Mouse (Mus musculus): Measurements from ENCODE around the gene Tk1.
"Not testable (repeated sequence)": the region's sequence is repeated elsewhere in the genome, so short reads cannot be mapped to it uniquely, and the experiment has no call there.

Tk1 gene

DNA sequence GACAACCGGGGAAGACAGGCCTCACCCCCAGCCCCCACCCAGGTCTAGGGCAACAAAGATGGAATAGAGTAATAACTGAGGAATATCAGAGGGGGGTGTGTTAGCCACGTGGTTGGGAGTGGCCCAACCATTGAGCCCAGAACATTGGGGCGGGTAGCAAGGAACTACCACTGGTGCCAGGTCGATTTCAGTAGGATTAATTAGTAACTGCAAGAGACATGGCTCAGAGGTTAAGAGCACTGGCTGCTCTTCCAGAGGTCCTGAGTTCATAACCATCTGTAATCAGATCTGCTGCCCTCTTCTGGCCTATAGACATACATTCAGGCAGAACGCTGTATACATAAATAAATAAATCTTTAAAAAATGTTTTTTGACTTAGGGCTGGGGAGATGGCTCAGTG lies 20.7 kb upstream of the Tk1 start:
- DNase-seq, result peak; percentile 44

DNA sequence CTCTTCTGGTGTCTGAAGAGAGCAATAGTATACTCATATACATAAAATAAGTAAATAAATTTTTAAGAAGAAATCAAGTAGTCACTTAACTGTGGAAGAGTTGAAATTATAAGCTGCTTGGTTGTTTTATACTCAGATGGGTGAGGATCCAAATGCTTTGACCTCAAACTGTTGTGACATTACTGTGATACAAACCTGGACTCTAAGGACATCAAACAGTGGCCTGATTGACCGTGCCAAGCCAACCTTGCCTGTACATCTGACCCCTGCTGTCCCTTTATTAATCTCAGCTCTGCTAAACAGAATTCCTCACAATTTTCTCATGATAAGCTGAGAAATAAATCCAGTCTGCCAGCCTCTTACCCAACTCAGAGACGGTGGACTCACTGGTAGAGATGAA lies 19.8 kb upstream of the Tk1 start:
- DNase-seq, result no peak

DNA sequence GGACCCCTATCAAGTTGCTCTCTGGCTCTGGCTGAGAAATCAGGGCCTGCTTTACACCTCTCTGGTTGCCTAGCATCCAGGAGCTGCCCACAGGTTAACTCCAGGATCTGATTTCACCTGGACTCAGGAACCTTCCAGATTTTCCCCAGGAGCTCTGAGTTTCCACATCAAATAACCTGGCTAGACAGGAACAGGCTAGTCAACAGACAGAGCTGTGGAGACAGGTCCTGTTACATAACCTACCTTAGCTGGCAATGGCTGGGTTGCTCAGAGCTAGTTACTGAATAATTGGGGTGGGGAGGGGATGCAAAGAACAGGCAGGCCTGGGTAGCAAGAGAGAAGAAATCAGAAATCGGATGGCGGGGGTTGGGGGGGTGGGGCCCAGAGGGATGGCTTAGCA lies 19.1 kb upstream of the Tk1 start:
- DNase-seq, result no peak

DNA sequence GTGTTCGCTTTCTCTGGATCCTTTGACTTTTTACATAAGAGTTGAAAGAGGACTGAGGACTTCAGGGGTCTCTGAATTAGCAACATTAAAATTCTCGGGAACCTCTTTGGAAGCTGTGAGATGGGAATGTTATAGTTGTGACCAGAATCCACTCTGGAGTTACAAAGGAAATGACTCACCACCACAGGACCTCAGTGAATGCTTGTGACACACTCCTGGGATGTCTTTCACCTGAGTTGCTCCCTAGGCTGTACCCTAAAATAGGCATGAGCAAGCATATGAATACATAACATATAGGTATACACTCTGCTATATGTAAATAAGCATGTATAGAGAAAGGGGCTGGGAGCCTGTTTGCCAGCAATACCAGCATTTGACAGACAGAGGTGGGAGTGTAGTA lies 17.5 kb upstream of the Tk1 start:
- no peak for DNase-seq

DNA sequence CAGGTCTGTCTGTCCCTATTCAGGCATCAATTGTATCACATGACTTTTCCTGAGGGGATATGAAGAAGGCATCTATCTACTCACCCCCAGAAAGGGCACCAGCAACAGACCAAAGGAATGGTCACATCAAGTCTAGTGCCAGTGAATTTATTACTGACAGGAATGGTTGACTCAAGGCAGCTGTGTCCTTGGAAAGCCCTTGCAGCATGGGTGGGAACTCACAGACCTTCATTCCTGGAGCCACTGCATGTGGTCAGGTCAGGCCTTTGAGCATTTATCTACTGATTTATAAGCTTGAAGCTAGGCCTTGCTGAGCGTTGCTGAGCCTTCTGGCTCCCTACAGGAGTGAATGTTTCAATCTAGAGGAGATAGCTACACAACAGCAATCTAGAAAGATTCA lies 15.0 kb upstream of the Tk1 start:
- no peak for DNase-seq

DNA sequence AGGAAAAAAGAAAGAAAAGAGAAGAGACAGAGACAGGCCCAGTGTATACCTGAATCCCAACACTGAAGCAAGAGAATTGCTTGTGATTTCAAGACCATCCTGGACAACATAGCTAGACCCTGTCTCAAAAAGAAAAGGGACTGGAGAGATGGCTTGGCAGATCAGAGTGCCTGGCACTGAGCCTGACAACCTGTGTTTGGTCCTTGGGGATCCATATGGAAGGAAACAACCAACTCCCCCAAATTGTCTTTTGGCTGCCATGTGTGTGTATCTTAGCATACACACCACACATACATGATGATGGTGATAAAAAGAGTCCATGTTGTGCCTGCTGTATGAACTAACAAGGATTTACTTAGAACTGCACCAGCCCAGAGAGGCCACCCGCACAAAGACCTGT lies 13.1 kb upstream of the Tk1 start:
- no peak for DNase-seq

DNA sequence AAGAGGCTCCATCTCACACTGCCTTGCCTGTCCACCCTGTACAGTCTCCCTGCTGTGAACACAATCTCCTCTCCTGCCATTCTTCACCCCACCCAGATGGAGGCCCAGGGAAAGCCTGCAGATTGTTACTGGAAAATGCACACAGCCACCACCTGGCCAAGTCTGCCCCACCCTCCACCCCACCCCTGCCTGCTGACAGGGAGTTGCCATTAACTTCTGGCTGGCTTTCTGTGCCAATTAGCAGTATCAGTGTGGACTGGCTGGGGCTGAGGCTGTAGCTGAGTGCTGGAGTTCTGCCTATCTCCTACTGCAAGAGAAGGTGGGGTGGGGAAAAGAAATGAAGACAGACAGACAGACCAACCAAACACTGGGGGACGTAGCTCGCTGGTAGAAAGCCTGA lies 12.7 kb upstream of the Tk1 start:
- no peak for DNase-seq

DNA sequence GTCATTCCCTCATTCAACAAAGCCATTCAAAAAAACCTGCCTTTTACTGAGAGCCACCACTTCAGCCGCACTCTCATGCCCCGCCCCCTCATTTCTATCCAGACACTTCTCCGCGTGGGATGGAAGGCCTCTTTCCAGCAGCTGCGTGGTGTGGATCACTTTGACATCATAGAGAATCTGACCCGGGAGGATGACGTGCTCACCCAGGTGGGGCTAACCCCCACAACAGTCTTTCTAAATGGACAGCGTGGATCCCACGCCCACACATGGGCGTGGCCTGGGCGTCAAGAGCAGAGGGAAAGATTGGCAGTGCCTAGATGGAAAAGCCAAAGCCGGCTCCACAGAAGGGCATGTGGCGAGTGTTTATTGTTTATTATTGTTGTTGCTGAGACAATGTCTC lies 10.4 kb upstream of the Tk1 start:
- DNase-seq, result peak; percentile 37

DNA sequence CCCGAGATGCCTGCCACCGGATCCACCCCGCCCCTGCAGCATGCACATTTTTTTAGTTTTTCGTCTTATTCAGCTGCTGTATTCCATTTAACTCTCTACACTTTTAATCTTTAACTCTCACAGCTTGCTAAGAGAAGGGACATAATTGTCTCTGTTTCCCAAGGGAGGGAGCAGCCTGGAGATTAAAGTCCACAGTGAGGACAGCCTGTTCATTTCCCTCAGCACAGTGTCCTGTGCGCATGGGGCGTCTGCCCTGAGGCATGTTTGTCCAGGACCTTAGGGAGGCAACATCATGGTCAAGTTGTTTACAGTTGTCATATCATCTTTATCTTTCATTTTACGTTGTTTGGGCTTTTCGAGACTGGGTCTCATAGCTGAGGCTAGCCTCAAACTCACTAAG lies 8.2 kb upstream of the Tk1 start:
- no peak for DNase-seq

DNA sequence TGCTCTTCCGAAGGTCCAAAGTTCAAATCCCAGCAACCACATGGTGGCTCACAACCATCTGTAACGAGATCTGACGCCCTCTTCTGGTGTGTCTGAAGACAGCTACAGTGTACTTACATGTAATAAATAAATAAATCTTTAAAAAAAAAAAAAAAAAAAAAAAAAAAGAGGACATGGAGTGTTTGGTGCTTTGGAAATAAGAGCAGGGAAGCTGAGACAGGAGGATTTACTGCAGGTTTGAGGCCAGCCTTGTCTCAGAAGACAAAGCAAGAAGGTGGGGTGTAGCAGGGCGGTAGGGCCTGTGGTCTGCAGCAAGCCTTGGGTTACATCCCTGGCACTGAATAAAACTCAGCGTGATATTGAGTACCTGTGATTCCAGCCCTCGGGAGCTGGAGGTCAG lies 7.6 kb upstream of the Tk1 start:
- DNase-seq, result not testable (repeated sequence)

DNA sequence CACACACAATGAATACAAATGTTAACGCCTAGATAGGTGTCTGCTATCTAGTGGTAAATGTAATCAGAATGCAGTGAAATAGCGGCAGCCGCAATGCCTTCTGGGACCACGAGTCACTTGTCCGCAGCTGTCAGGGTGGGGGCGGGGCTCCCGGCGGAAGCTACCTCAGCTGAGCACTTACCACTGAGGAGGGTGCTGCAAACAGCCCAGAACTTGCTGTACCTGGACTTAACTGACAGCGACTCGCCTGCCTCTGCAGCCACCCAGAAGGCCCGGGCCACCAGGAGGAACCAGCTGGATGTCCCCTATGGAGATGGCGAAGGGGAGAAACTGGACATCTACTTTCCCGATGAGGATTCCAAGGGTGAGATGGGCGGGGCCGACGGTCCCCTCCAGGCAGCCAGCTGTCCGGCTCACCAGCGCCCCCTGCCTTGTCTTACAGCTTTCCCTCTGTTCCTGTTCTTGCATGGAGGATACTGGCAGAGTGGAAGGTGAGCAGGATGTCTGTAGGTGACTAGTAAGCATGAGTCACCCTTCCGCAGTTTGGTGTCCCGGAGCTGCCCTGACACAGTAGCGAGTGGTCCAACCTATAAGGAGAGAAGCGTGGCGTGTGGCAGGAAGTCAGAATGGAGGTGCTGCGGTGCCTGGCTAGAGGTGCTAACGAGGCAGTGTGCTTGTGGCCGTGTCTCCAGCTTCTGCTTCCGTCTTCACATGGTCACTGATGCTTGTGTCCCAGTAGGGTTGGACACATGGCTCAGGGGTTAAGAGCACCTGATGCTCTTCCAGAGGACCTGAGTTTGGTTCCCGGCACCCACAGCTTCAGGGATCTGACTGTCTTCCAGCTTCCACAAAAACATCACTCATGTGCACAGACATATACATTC lies 6.4 kb upstream of the Tk1 start:
- peak; percentile 86 for DNase-seq

DNA sequence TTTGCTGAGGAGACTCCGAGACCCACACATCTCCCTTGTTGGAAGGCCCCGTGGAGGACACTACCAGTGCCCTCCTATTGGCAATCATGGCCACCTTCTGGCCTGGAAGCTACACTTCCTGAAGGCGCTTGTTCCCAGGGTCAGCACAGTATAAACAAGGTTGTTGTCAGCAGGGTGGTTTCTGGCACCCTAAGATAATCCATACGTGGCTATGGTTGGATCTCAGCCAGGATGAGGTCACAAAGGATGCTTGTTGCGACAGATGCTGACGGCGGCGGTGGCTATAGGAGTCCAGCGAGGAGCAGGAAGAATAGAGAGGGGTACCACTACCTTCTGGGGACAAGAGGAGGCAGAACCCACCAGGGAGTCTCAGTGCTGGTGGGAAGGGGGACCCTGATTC lies 4.5 kb upstream of the Tk1 start:
- DNase-seq, result no peak

DNA sequence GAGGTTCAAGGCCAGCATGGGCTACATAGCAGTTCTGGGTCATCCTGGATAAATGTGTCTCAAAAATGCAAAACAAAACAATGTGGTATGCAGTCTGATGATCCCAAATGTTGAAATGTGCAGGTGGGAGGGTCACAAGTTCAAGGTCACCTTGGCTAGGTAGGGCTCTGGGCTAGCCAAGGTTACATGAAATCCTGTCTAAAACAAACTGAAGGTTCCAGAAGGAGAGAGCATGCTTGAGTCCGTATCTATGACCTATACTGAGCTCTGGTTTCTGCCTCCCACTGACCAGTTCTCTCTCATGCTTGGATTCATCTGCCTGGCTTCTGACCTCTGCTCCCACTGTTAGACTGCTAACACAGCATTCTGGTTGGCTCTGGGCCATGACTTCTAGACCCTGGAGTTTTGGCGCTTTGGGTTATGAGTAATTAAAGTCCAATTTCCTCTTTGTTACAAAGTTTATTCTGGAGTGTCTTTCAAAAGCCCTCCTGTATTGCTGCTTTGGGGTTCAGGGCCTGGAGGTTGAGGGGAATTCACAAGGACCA lies 3.9 kb upstream of the Tk1 start:
- DNase-seq, result no peak

DNA sequence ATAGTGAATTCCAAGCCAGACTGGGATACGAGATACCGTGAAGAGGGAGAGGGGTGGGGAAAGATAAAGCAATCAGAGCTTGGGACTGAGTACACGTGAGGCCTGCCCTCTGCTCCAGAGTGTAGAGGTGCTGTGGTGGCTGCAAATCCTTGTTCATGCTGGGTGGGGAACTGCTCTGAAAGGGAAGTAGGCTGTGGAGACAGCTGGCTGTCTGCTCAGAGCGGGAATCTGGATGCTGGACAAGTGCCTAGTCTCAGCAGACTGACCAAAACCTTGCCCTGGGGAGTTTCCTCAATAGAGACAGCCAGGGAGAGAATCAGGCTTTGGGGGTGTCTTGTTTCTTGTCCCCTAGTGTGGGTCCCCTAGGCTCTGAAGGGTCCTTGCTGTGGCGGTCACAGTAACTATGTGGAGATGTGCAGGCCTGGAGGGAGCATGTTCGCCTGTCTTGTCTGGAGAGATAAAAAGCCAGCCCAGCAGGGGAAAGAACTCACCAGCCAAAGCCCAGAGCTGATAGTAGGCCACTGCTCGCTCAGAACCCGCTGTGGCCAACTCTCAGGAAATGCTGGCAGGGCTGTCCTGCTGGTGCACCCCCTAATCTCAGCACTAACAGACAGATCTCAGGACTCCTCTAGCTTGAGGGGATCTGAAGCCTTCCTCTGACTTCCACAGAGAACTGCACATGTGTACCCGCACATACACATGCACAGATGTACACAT lies 3.2 kb upstream of the Tk1 start:
- DNase-seq, result no peak

DNA sequence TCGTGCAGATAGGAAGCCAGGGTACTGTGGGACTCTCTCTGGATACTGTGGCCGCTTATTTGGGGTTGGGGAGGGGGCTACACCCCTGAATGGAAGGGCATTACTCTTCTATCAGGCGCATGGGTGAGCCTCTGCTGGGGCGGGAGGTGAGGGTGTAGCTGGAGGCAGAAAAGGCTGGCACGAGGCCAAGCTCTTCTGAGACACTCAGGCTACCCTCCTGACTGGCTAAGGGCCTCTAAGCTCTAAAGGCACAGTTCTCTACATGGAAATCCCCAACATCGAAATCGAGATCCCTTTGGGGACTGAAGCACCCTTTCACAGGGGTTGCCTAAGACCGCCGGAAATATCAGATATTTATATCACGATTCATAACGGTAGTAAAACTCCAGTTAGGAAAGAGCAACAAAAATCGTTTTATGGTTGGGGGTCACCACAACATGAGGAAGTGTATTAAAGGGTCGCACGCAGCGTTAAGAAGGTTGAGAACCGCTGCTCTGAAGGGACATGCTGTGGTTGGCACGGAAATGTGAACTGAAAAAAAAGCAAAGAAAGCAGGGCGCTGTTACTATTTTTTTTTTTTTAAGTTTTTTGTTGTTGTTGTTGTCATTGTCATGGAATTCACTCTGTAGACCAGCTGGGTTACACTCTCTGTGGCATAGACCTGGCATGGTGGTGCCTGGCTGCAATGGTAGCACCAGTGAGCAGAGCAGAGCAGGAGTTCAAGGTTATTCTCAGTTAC lies 2.4 kb upstream of the Tk1 start:
- DNase-seq, result no peak

DNA sequence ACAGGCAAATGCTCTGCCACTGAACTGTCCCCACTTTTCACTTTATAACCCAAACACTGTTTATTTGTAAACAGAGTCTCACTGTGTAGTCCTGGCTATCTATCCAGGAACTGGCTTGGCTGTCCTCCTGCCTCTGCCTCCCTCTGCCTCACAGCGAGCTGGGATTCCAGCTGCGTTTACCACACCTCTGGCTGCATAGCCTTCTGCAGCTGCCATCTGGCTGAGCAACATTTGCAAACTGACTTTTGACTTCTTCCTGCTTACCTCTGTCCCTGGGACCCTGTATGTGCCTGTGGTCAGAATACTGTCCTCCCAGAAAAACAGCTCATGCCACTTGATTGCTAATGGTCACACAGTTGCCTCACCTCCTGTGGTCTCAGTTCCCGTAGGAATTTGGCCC lies 1.5 kb upstream of the Tk1 start:
- no peak for DNase-seq

DNA sequence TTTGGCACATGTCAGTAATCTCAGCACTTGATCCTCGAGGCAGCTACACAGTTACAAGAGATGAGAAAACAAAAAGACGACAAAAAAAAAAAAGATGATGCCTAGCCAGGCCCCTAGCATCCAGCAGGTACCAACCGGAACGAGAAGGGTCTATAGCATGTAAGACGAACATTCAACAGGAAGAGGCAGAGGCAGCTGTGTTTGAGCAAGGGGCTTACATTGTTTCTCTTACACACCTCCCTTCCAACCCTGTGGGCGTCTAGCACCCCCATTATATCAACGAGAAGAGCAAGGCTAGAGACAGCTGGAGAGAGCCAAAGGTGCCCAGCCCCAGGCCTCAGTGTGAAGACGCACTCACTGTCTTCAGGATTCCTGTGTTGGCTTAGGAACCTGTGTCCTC lies 1.0 kb upstream of the Tk1 start:
- no peak for DNase-seq

DNA sequence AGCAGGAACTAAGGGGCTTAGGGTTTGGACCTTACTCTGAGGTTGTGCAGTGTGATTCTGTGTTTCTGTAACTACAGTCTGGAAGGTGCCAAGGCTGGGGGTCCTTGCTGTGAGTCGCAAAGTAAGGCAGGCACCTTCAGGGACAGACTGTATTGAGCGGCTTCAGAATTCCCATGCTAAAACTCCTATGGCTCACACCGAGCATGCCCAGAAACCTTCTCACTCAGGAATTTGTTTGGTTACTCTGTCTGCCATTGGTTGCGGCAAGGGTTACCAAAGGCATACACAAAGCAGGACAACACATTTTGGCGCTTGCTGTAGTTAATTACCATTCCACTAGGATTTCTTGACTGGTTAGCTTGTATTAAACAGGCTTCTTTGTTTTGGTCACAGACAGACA lies 272 bp upstream of the Tk1 start:
- DNase-seq, result peak; percentile 58

DNA sequence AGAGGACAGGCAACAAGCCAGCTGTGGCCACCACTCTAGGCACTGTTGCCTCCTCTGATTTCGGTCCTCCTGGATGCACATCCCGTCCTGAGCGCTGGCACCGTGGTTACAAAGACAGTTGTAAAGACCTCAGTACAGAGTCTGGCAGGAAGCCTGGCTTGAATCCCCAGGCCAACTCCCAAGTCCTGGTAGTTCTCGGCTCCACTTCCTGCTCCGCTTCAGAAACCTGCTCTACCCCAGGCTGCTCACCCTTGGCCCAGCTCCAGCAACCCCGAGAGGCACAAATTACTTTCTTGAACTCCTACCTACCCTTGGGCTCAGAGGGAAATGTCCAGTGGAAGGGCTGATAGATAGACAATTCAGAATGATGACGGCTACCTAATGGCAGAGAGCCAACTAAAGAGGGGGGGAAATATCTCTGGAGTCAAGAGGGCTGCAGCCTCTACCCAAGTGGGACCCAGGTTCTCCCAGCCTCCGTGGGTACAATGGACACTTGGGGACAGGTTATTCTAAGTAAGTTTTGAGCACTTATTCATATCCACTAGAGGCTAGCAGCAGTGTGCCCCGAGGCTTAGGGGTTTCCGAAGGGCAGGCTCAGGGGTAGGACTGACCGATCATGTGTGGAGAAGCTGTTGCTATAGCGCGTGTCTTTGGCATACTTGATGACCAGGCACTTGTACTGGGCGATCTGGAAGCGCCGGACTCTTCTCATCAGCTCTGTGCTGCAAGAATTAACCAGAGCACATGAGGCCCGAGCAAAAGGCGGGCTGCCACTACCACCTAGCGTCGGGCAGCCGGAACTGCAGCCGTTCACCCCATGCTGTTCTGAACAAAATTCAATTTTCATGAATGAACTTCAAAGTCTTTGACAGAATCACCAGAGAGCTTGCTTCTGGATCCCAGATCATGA lies 1.6 kb downstream of the Tk1 start:
- DNase-seq, result peak; percentile 87

DNA sequence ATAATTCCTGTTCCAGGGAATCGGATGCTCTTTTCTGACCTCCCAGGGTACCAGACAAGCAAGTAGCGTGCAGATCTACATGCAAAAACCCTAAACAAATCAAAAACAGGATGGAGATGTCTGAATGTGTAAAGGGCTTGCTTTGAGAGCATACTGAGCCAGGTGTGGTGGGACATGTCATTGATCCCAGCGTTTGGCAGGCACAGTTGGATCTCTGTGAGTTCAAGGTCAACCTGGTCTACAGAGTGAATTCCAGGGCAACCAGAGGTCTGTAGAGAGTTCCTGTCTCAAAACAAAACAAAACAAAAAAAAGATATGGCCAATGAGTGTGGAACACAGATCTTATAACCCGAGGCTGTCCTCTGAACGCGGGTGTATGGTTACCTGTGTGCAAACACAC lies 2.5 kb downstream of the Tk1 start:
- no peak for DNase-seq

DNA sequence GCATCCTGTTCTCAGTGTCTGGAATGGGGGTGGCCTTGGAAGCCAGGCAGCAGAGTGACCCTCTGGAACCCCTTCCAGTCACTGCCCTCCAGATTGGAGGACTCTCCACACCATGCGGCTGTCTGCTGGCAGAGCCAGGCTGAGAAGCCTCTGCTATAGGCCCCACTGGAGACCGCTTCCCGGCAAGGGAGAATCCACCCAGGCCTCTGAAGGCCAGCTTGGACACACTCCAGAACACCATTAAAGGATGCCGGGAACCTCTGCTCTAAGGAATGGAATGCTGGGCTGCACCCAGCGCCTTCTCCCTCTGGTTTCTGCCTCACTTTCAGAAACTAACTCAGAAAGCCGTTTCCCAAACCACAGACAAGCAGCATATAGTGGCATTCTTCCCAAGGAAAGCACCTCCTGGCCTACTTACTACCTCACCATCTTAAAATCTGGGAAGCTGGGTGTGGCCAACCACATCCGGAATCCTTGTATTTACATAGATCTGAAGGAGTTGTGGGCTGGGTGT lies 3.1 kb downstream of the Tk1 start:
- no peak for DNase-seq

DNA sequence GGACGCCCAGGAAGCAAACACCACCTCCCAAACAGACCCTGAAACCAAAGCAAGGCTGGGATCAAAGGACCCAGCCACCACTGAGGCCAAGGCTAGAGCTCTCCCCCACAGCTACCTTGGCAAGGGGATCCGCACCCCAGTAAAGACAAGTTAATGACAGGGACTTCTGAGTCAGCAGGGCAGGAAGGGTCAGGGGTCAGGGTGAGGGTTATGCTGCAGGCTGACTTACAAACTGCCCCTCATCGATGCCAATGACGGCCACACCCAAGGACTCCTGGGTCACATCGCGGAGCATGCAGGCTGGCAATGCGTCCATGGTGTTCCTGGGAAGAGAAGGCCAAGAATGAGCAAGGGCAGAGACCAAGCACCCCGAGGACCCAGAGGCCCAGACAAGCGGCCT lies 4.0 kb downstream of the Tk1 start:
- no peak for DNase-seq

Data from embryo, embryonic 11 days (tissue).